Mouse (Mus musculus) limb, embryonic 11.5 days (tissue): ENCODE measurements around the gene Gdpd3. TPM values are rescaled to one million over a fixed set of nuclear protein-coding genes. Genes with fewer than 3 reads are reported as not detected.

Experiments used
- ATAC-seq: fragments of 200-750 bp; cut with Nextera tagmentation; 2 replicates; pipeline ENCODE4 v1.8.0; 2017; ENCODE audit warnings: low read depth; ENCODE audit not compliant: insufficient number of reproducible peaks, low FRiP score, low TSS enrichment
- DNase-seq: peaks from one replicate; pipeline ENCODE4 v3.0.0-alpha.2; 2015; ENCODE audit warnings: low spot score
- H3K27ac ChIP-seq: fragments of 300-500 bp; sonication (generic); replicated peaks from 2 replicates; pipeline ENCODE4 v1.5.1; 2014; ENCODE audit warnings: low read depth, mild to moderate bottlenecking, low read length
- H3K27me3 ChIP-seq: fragments of 300-500 bp; sonication (generic); 2 replicates; pipeline ENCODE4 v1.6.1; 2014; ENCODE audit warnings: mild to moderate bottlenecking, low read length, mixed read lengths; ENCODE audit not compliant: control insufficient read depth, insufficient read depth
- H3K36me3 ChIP-seq: fragments of 300-500 bp; sonication (generic); 2 replicates; pipeline ENCODE4 v1.6.1; 2014; ENCODE audit warnings: mild to moderate bottlenecking, low read length, moderate library complexity, mixed read lengths; ENCODE audit not compliant: control insufficient read depth, insufficient read depth
- H3K4me1 ChIP-seq: fragments of 300-500 bp; sonication (generic); 2 replicates; pipeline ENCODE4 v1.6.1; 2014; ENCODE audit warnings: low read length, mixed read lengths; ENCODE audit not compliant: control insufficient read depth, insufficient read depth
- H3K4me2 ChIP-seq: fragments of 300-500 bp; sonication (generic); 2 replicates; pipeline ENCODE4 v1.6.1; 2014; ENCODE audit warnings: low read depth, mild to moderate bottlenecking, moderate library complexity; ENCODE audit not compliant: severe bottlenecking
- H3K4me3 ChIP-seq: fragments of 300-500 bp; sonication (generic); 2 replicates; pipeline ENCODE4 v1.5.1; 2014; ENCODE audit warnings: low read depth, low read length
- H3K9ac ChIP-seq: fragments of 300-500 bp; sonication (generic); 2 replicates; pipeline ENCODE4 v1.6.1; 2014; ENCODE audit warnings: mild to moderate bottlenecking, low read length
- H3K9me3 ChIP-seq: fragments of 300-500 bp; sonication (generic); 2 replicates; pipeline ENCODE4 v1.6.1; 2016; ENCODE audit warnings: low read length; ENCODE audit not compliant: control insufficient read depth
- WGBS: fragments of 180-500 bp; shearing (Covaris S2); extraction: QIAGEN DNeasy Blood & Tissue Kit; methylation state at CpG from one replicate; pipeline ENCODE4 v1.1.7; 2014; 5-methylcytosine and 5-hydroxymethylcytosine counted together
- polyA plus RNA-seq: library from polyadenylated mRNA; unstranded; fragments of >200 nt; fragmentation: Nextera tagmentation; extraction: Ambion mirVana; gene quantifications from 2 replicates; pipeline ENCODE4 v1.2.1, GENCODE M21; 2014

Gdpd3 gene
- polyA plus RNA-seq, 1 experiment from 2014 or later: 2.4 TPM

DNA sequence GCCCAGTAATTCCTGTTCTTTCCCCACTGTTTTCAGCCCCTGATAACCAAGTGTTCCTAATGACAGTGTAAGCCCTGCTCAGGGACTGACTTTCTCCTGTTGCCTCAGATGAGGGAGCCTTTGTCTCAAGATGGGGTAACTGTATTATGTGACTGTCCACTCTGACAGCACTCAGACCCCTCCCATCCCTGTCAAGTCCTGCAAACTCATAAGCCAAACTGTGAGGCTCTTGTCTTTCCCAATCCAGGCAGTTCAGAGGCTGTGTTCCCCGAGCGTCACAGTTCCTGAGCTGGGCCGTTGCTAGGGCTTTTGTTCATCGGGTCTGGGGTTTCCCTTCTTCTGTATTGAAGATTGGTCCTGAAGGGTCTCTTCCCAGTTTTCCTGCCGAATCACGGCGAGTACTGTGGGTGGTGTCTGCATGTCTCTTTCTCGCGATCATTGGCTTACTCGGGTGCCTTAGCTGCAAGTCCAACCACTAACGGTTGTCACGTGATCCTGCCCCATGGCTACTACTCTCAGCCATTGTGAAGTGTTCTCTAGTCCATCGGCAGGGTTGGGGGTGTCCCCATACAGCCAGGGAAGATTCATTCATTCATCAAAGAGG is 25.9 kb upstream of the Gdpd3 start:
- ATAC-seq: no peak
- Histone ChIP-seq H3K9me3 (no peaks in the 10 kb centered on the region), H3K27ac (no peak overlapping the region), H3K4me3 (no peak overlapping the region), H3K27me3 (no peaks in the 10 kb centered on the region), H3K36me3 (no peaks in the 10 kb centered on the region), H3K9ac (no peak overlapping the region), H3K4me2 (no peak overlapping the region), H3K4me1 (no peaks in the 10 kb centered on the region)
- 87% methylated on average over 13 of the region's 13 CpGs for WGBS
- DNase-seq: no peak

DNA sequence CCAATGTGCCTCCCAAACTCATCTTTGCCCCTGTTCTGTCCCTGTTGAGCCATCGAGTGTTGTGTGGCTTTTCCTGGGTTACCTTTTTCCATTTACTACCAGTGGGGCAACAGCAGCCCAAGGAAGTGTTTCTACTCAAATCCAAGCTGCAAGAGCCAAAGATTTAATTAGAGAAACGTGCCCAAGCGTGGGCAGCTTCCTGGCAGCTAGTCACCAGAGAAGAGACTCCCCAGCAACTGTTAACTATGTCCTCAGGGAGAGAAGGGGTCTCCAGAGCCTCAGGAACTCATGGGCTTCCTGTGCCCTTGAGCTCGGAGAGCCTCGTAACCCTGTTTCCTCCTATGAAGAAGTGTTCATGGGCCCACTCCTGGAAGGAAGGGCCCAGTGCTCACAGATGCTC is 25.2 kb upstream of the Gdpd3 start:
- Histone ChIP-seq H3K4me3 (no peak overlapping the region), H3K27me3 (no peaks in the 10 kb centered on the region), H3K4me2 (no peak overlapping the region), H3K4me1 (no peaks in the 10 kb centered on the region), H3K9me3 (no peaks in the 10 kb centered on the region), H3K27ac (no peak overlapping the region), H3K9ac (no peak overlapping the region), H3K36me3 (no peaks in the 10 kb centered on the region)
- ATAC-seq (no peak), DNase-seq (no peak)
- WGBS: 72% methylated on average over 5 of the region's 5 CpGs

GRCm38 (mm10) chr7:126741452-126741851 is 24.7 kb upstream of the Gdpd3 start:
- Histone ChIP-seq H3K4me3 (no peak overlapping the region), H3K4me1 (no peaks in the 10 kb centered on the region), H3K4me2 (no peak overlapping the region), H3K36me3 (no peaks in the 10 kb centered on the region), H3K9me3 (no peaks in the 10 kb centered on the region), H3K27me3 (no peaks in the 10 kb centered on the region), H3K27ac (no peak overlapping the region), H3K9ac (no peak overlapping the region)
- ATAC-seq: no peak
- WGBS: 84% methylated on average over 5 of the region's 5 CpGs
- no peak for DNase-seq

DNA sequence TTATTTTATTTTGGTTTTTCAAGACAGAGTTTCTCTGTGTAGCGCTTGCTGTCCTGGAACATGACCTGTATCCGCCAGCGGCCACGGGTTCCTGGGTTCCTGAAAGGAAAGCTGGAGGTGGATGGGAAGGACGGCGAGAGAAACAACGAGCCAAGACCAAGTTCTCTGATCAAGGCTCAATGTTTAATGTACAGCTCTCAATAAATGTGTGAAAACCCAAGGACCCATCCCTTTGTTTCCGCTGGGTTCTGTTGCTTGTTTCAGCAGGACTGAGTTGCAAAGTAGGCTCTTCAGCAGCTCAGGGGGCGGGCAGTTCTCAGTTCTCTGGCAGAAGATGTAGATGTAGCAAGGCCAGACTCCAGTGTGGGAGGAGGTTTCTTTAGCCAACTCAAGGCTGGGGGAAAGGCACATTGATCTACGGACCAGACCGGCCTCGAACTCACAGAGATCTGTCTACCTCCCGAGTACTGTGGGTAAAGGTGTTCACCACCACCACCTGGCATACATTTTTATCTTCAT is 24.1 kb upstream of the Gdpd3 start:
- 88% methylated on average over 13 of the region's 13 CpGs for WGBS
- no peak for DNase-seq
- H3K4me1 ChIP-seq: no peaks in the 10 kb centered on the region

DNA sequence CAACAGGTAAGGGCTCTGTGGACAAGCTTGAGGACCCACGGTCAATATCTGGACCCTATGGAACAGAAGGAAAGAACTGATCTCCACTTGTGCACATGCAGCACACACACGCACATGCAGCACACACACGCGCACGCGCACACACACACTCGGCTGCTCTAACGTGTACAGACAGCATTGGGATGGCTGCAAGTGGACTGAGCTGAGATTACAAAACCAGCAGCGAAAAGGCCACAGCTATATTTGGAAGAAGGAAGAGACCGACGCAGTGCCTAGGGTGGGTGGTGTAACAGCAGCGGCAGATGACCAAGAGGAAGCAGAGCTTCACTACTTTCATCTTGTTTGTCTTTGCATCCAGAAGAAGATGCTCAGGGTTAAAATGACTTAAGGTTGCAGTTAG is 20.1 kb upstream of the Gdpd3 start:
- ATAC-seq: no peak

More for the DNA sequence above, 24.1 kb upstream of the Gdpd3 start:
- Histone ChIP-seq H3K4me2 (no peak overlapping the region), H3K9ac (no peak overlapping the region), H3K36me3 (no peaks in the 10 kb centered on the region), H3K4me3 (no peak overlapping the region), H3K9me3 (no peaks in the 10 kb centered on the region), H3K27ac (no peak overlapping the region), H3K27me3 (no peaks in the 10 kb centered on the region)
- no peak for ATAC-seq

GRCm38 (mm10) chr7:126746798-126747197 is 19.3 kb upstream of the Gdpd3 start:
- Histone ChIP-seq H3K9me3 (no peaks in the 10 kb centered on the region), H3K36me3 (no peaks in the 10 kb centered on the region), H3K27ac (no peak overlapping the region), H3K4me1 (no peaks in the 10 kb centered on the region), H3K4me3 (no peak overlapping the region), H3K4me2 (no peak overlapping the region), H3K27me3 (no peaks in the 10 kb centered on the region), H3K9ac (no peak overlapping the region)
- WGBS: 23% methylated on average over 6 of the region's 6 CpGs
- ATAC-seq (no peak), DNase-seq (no peak)

More for the DNA sequence above, 20.1 kb upstream of the Gdpd3 start:
- Histone ChIP-seq H3K27ac (no peak overlapping the region), H3K4me3 (no peak overlapping the region), H3K36me3 (no peaks in the 10 kb centered on the region), H3K9me3 (no peaks in the 10 kb centered on the region), H3K4me2 (no peak overlapping the region), H3K27me3 (no peaks in the 10 kb centered on the region), H3K4me1 (no peaks in the 10 kb centered on the region), H3K9ac (no peak overlapping the region)
- no peak for DNase-seq
- 92% methylated on average over 12 of the region's 12 CpGs for WGBS

DNA sequence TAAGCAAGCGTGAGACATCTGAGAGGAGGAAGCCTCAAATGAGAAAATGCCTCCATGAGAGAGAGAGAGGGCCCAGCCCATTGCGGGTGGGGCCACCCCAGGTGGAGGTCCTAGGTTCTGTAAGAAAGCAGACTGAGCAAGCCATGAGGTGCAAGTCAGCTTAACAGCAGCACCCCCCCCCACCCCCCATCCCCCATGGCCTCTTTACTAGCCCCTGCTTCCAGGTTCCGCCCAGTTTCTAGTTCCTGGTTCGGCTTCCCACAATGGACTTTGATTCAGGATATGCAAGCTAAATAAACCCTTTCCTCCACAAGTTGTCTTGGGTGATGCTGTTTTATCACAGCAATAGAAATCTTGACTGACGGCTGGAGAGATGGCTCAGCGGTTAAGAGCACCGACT is 17.3 kb upstream of the Gdpd3 start:
- Histone ChIP-seq H3K9ac (0 out of 2 replicates have a peak overlapping the region, but pooled peaks have one; percentile 30), H3K9me3 (no peaks in the 10 kb centered on the region), H3K27ac (no peak overlapping the region), H3K27me3 (no peaks in the 10 kb centered on the region), H3K4me1 (no peaks in the 10 kb centered on the region), H3K4me2 (no peak overlapping the region), H3K36me3 (no peaks in the 10 kb centered on the region), H3K4me3 (no peak overlapping the region)
- no peak for DNase-seq
- ATAC-seq: no peak
- WGBS: 68% methylated on average over 7 of the region's 7 CpGs

- H3K9ac ChIP-seq: no peak overlapping the region
- no peaks in the 10 kb centered on the region for H3K9me3 ChIP-seq
- no peak for ATAC-seq
- H3K4me3 ChIP-seq: no peak overlapping the region
- no peak overlapping the region for H3K27ac ChIP-seq
- 96% methylated on average over 17 of the region's 17 CpGs for WGBS
- no peak overlapping the region for H3K4me2 ChIP-seq
- no peaks in the 10 kb centered on the region for H3K27me3 ChIP-seq
- H3K36me3 ChIP-seq: no peaks in the 10 kb centered on the region
- no peaks in the 10 kb centered on the region for H3K4me1 ChIP-seq
- DNase-seq: no peak
Observed at GRCm38 (mm10) chr7:126749582-126750343, 16.4 kb upstream of the Gdpd3 start.
